Mouse (Mus musculus): ENCODE results near the gene Parp14. TPM values are rescaled to one million over a fixed set of nuclear protein-coding genes. Genes with fewer than 3 reads are reported as not detected.

Parp14 gene
- total RNA-seq, 1 experiment from 2014 or later = 50.3 TPM

DNA sequence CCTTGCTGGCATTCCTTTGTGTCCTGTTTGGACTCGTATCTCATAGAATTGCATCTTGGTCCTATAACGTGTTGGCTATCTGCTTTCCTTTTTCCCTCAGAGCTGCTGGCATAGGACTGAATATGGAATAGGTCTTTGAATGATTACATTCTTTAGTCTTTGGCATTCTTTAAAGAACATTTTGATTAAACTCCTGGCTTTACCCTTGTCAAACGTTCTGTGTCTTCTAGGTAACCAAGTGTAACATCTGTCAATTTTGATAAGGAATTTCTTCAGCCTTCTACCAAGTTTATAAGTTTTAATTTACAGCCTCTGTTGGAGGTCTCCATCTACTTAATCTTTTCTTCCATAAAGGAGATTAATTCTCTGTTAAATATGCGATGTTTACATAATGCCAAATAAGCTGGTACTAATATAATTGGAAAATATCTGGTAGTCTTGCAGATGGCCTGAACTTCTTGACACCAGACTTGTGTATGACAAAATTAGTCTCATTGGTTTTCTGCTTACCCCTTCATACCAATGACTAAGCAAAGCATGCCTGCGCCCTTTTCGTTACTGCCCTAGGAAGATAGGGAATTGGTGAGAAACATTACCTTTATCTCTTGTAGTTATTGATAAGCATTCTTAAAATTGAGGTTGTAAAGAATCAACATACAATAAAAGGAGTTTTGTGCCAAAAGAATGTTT lies 64.2 kb downstream of the Parp14 start:
- ATAC-seq (replicated peaks; ENCODE audit: insufficient number of reproducible peaks, low FRiP score, low TSS enrichment, poor library complexity, severe bottlenecking) = no peak

DNA sequence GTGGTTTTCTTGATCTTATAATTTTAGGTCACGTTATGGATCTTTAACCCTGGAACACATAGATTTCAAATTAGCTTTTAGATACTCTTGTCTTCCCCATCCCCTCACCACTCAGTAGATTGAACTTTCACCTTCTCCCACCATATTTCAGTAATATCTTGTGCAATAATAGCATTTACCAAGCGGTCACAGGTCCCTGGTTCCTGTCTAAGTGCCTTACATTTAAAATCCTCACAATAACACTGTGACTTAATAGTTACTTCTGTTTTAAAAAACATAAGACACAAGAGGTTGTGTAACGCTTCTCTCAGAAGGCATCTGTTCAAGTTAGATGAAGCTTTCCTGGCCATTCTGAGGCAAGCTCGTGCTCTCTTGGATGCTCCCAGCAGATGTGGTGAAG lies 67.6 kb downstream of the Parp14 start:
- ATAC-seq (replicated peaks; ENCODE audit: insufficient number of reproducible peaks, low FRiP score, low TSS enrichment, poor library complexity, severe bottlenecking) = peak; percentile 44

DNA sequence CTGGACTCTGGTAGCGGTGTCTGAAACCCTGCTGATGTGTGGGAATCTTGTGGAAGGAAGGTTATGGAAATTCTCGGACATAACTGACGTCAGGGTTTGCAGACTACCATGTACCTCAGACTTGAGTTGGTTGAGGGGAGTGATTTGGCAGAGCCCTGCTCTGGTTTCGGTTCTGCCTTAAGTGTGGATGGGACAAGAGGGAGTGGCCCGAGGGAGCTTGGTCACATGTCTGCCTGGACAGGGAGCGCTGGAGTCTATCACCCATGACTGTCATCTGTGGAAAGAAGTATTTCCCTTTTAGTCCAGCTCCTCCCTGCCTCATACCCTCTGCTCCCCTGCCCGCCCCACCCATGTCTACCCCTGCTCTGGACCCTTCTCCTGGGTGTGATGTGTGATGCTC lies 69.2 kb downstream of the Parp14 start:
- ATAC-seq (replicated peaks; ENCODE audit: insufficient number of reproducible peaks, low FRiP score, low TSS enrichment, poor library complexity, severe bottlenecking) = peak; percentile 74

DNA sequence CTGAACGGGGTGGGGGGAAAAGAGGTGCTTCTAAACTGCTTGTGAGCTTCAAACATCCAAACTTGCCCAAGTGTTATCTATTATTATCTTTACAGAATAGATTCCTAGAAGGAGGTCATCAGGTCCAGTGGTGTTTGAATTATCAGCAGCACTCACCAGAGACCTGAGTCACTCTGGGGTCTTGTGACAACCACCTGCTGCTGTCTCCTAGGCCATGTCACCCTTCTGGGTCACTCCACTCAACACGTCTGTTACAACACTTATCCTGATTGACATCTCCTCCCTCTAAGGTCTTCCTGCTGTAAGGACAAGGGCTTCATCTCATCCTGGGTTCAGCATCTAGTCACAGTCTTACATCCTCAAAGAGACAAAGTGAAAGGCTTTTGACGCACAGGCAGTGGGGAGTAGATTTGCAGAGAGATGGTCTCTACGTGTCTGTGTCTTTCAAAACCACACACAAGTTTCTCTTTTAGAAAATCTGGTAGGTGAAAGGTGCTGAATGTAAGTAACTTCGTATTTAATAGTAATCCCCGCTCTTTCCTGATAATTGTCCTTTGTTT lies 79.3 kb downstream of the Parp14 start:
- ATAC-seq (replicated peaks; ENCODE audit: insufficient number of reproducible peaks, low FRiP score, low TSS enrichment, poor library complexity, severe bottlenecking) = no peak

DNA sequence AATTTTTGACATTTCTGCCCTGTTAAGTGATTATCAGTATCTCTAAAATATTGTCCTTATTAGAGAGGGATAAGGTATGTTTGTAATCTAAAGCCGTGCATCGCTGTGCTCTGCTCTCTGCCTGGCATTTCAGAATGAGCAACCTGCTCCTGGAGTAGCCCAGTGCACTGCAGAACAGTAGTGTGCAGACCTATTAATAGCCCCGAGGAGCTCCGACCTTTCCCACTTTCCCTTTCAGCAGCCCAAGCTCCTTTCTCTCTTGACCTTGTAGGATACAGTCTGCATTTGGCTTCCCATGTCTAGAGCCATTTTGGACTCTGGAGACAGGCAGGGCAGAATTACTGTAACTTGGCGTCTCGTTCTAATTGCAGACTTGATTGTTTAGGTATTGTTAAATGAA lies 83.0 kb downstream of the Parp14 start:
- no peak for ATAC-seq (replicated peaks; ENCODE audit: insufficient number of reproducible peaks, low FRiP score, low TSS enrichment, poor library complexity, severe bottlenecking)

DNA sequence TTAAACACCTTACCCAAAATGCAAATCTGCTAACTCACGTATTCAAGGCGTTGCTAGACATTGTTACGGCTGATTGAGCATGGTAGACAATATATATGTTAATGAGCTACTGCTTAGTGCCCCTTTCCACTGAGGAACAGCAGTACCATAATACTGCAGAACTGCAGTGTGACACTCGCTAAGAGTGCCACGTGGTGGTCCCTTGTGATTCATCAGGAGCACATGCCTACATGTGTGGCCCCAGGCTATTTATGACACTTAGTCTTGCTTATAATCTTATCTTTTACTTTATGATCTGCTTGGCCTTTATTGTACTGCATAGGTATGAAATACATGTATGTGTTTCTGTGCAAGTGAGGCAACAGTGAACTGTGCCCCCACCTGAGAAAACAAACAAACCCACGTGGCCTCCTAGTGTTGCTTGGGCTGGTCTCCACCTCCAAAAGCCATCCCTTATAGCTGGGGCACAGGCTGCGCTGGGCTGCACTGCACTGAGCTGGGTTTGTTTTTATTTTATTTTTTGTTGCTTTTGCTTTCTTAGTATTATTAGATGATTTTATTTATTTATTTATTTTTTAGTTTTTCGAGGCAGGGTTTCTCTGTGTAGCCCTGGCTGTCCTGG lies 83.7 kb downstream of the Parp14 start:
- ATAC-seq (replicated peaks; ENCODE audit: insufficient number of reproducible peaks, low FRiP score, low TSS enrichment, poor library complexity, severe bottlenecking) = no peak

DNA sequence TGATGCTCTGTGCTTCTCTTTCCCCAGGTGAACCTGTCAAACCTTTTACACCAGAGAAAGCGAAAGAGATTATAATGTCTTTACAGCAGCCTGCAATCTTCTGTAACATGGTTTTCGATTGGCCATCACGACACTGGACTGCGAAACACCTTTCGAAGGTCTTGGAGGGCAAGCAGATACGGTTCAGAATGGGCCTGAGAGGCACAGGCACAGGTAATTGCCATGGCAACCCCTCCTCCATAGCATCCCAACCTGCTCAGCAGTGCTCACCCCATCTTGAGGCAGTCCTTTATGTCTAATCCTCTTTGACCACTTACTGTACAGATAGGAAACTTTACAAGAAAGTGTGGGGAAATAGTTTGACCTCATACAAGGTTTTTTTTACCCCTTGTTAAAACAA lies 84.2 kb downstream of the Parp14 start:
- no peak for ATAC-seq (replicated peaks; ENCODE audit: insufficient number of reproducible peaks, low FRiP score, low TSS enrichment, poor library complexity, severe bottlenecking)

DNA sequence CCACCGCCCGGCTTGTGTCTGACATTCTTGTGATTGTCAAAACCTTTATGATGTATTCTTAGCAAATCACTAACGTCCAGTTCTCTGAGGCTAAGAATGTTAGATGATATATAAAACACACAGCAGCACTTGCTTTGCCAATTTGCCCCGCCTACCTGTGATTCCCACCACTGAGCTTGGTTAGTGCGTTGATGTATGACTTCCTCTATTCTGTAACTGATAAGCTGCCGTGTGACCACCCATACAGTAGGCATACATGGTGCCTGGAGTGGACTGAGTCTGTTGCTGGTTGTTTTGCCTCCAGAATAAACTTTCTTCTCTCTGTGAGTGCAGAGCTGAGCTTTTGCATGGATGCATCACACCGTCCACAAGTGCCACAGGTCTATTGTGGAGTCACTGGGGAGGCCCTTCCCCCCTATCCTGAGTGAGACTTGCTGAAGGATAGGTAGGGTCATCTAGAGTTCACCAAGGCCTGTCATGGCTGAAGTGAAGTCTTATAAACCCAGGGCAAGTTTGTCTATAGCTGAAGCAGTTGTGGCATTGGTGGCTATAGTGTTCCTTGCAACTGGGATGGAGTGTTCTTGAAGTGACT lies 87.1 kb downstream of the Parp14 start:
- ATAC-seq (replicated peaks; ENCODE audit: insufficient number of reproducible peaks, low FRiP score, low TSS enrichment, poor library complexity, severe bottlenecking) = no peak

DNA sequence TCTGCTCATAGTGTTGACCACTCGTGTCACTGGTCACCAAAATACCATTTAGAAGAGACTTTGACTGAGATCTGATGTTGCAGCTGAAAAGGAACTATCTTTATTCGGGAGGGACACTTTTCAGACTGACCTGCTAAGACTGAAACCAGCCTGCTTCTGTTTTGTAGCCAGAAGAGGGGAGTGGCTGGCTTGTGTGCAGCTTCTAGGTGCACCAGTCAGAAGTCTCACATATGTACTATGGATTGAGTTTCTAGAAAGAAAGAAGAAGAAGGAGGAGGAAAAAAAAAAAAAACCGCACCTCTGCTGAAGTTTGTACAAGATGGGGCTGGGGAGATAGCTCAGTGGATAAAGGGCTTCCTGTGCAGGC lies 88.2 kb downstream of the Parp14 start:
- no peak for ATAC-seq (replicated peaks; ENCODE audit: insufficient number of reproducible peaks, low FRiP score, low TSS enrichment, poor library complexity, severe bottlenecking)

Other genes starting within 250 kb of the Parp14 start
- 4.1 to 5.7 TPM (median 5.6 TPM) in 3 replicates for gene Dirc2, start 102.2 kb downstream of the Parp14 start, total RNA-seq (2017)
- 6.5 to 8.8 TPM (median 8.4 TPM) in 3 replicates for gene Hspbap1, start 101.2 kb downstream of the Parp14 start, total RNA-seq (2017)
- gene Parp9, start 66.9 kb upstream of the Parp14 start, total RNA-seq (2017) = 69.9 to 79.8 TPM (median 70.6 TPM) in 3 replicates
- gene Dtx3l, start 67.6 kb upstream of the Parp14 start, total RNA-seq (2017) = 29.2 to 67.2 TPM (median 45.3 TPM) in 3 replicates
- 68.3 to 93.7 TPM (median 75.3 TPM) in 3 replicates for gene Kpna1, start 107.2 kb upstream of the Parp14 start, total RNA-seq (2017)
- gene Wdr5b, start 169.6 kb upstream of the Parp14 start, total RNA-seq (2017) = 10.3 to 16.4 TPM (median 12.5 TPM) in 3 replicates
- 29.4 to 38.9 TPM (median 36.2 TPM) in 3 replicates for gene Fam162a, start 200.1 kb upstream of the Parp14 start, total RNA-seq (2017)
- gene Ccdc58, start 200.1 kb upstream of the Parp14 start, total RNA-seq (2017) = 16.8 to 45.5 TPM (median 24.5 TPM) in 3 replicates